Mouse (Mus musculus): ENCODE results near the gene Acvr1b. TPM values are rescaled to one million over a fixed set of nuclear protein-coding genes. Genes with fewer than 3 reads are reported as not detected.

Acvr1b gene
- polyA plus RNA-seq, 1 experiment: 5.3 TPM

DNA sequence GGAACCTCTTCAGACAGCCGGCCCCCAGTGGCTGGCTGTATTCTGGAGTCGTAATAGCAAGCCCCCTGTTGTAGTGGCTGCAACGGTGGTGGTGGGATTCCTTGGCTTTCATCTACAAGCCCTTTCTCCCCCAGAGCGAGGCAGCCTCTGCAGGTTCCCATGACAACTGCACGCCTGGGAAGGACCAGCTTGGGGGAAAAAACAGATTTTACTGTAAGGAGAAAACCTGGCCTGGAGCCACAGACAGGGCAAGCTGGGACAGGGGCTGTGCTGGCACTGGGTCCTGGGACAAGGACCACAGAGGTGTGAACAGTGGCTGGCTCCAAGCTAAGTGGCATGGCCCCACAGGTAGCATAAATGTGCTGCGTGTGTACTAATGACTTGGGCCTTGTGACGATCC lies 13.3 kb upstream of the Acvr1b start:
- Histone ChIP-seq H3K36me3 (ENCODE audit: control insufficient read depth, insufficient read depth) (no peaks in the 10 kb centered on the region), H3K27me3 (ENCODE audit: control insufficient read depth, insufficient read depth, insufficient read length) (peaks cover 49% of the 10 kb centered on the region), H3K4me2 (ENCODE audit: low read depth) (no peak overlapping the region), H3K79me2 (ENCODE audit: control insufficient read depth, insufficient read depth) (no peaks in the 10 kb centered on the region), H3ac (ENCODE audit: control insufficient read depth, insufficient read length) (no peak overlapping the region), H3K4me3 (no peak overlapping the region)
- TF ChIP-seq POLR2A (IDR thresholded peaks at IDR 0.05; ENCODE audit: insufficient read length, low read depth): no peak
- no peak for TF ChIP-seq REST (IDR thresholded peaks at IDR 0.05; ENCODE audit: insufficient read depth, insufficient read length)
- no peak for TF ChIP-seq SRF (IDR thresholded peaks at IDR 0.05; ENCODE audit: control insufficient read depth, insufficient read length, low read depth)

DNA sequence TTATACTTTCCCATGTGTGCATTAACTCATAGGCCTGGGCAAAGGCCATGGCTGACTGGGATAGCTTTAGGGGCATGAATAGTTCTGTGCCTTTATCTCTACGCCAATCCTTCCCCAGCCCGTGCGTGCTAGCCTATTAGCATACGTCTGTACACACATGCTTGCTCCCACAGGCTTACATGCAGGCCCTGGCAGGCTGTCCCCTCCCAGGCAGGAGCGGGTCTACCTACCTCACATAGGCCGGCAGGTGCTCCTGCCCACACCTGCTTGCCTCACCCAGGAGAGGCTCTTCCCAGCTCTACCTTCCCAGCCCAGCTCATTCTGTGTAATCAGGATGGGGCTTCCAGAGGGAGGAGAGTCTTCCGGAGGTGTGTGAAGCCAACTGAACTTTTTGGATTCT lies 12.3 kb upstream of the Acvr1b start:
- Histone ChIP-seq H3K4me2 (ENCODE audit: low read depth) (no peak overlapping the region), H3K36me3 (ENCODE audit: control insufficient read depth, insufficient read depth) (no peaks in the 10 kb centered on the region), H3ac (ENCODE audit: control insufficient read depth, insufficient read length) (no peak overlapping the region), H3K4me3 (no peak overlapping the region), H3K27me3 (ENCODE audit: control insufficient read depth, insufficient read depth, insufficient read length) (peaks cover 53% of the 10 kb centered on the region), H3K79me2 (ENCODE audit: control insufficient read depth, insufficient read depth) (no peaks in the 10 kb centered on the region)
- TF ChIP-seq MYOG (IDR thresholded peaks at IDR 0.05; ENCODE audit: control insufficient read depth in 1 of 3, insufficient read depth in 1 of 3, insufficient read length in 2 of 3, low read depth in 2 of 3) (no peak), E2F4 (IDR thresholded peaks at IDR 0.05; ENCODE audit: insufficient read depth) (no peak), TCF12 (IDR thresholded peaks at IDR 0.05; ENCODE audit: insufficient read depth, poor library complexity, severe bottlenecking) (no peak), TCF3 (IDR thresholded peaks at IDR 0.05; ENCODE audit: insufficient read length, low read depth) (no peak), POLR2AphosphoS2 (IDR thresholded peaks at IDR 0.05; ENCODE audit: insufficient read length, low read depth) (no peak), MYOD1 (IDR thresholded peaks at IDR 0.05; ENCODE audit: control insufficient read depth in 1 of 3, insufficient read length in 2 of 3, low read depth in 2 of 3) (no peak), SRF (IDR thresholded peaks at IDR 0.05; ENCODE audit: control insufficient read depth, insufficient read length, low read depth) (no peak), USF1 (IDR thresholded peaks at IDR 0.05; ENCODE audit: low read depth) (no peak), CEBPB (IDR thresholded peaks at IDR 0.05; ENCODE audit: insufficient read depth, poor library complexity, severe bottlenecking) (no peak), POLR2A (IDR thresholded peaks at IDR 0.05; ENCODE audit: insufficient read length, low read depth) (no peak), MAX (IDR thresholded peaks at IDR 0.05; ENCODE audit: low read depth) (no peak), REST (IDR thresholded peaks at IDR 0.05; ENCODE audit: insufficient read depth, insufficient read length) (no peak)

DNA sequence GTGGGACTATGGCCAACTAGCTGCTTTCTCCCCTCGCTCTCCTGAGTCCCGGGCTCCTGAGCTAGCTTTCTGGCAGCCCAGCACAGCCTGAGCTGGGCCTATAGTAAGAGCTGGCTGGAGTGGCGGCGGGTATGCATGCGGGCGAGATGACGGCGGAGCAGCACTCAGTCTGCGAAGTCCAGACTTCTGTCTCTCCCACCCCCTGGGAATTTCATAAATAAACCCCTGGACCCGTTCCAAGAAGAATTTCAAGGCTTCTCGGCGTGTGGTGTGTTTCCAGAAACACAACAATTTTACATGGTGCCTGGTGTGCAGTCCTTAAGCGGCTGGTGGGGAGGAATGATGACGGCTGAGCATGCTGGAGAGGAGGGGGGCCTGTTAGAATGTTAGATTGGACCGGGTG lies 10.8 kb upstream of the Acvr1b start:
- TF ChIP-seq SRF (IDR thresholded peaks at IDR 0.05; ENCODE audit: control insufficient read depth, insufficient read length, low read depth) (no peak), MYOG (IDR thresholded peaks at IDR 0.05; ENCODE audit: control insufficient read depth in 1 of 3, insufficient read depth in 1 of 3, insufficient read length in 2 of 3, low read depth in 2 of 3) (no peak), E2F4 (IDR thresholded peaks at IDR 0.05; ENCODE audit: insufficient read depth) (no peak), TCF12 (IDR thresholded peaks at IDR 0.05; ENCODE audit: insufficient read depth, poor library complexity, severe bottlenecking) (no peak), USF1 (IDR thresholded peaks at IDR 0.05; ENCODE audit: low read depth) (no peak), MAX (IDR thresholded peaks at IDR 0.05; ENCODE audit: low read depth) (no peak), TCF3 (IDR thresholded peaks at IDR 0.05; ENCODE audit: insufficient read length, low read depth) (no peak), MYOD1 (IDR thresholded peaks at IDR 0.05; ENCODE audit: control insufficient read depth in 1 of 3, insufficient read length in 2 of 3, low read depth in 2 of 3) (no peak), POLR2A (IDR thresholded peaks at IDR 0.05; ENCODE audit: insufficient read length, low read depth) (no peak), POLR2AphosphoS2 (IDR thresholded peaks at IDR 0.05; ENCODE audit: insufficient read length, low read depth) (no peak), REST (IDR thresholded peaks at IDR 0.05; ENCODE audit: insufficient read depth, insufficient read length) (no peak), CEBPB (IDR thresholded peaks at IDR 0.05; ENCODE audit: insufficient read depth, poor library complexity, severe bottlenecking) (no peak)
- Histone ChIP-seq H3K36me3 (ENCODE audit: control insufficient read depth, insufficient read depth) (no peaks in the 10 kb centered on the region), H3K4me3 (no peak overlapping the region), H3ac (ENCODE audit: control insufficient read depth, insufficient read length) (no peak overlapping the region), H3K27me3 (ENCODE audit: control insufficient read depth, insufficient read depth, insufficient read length) (peaks cover 55% of the 10 kb centered on the region), H3K4me2 (ENCODE audit: low read depth) (no peak overlapping the region), H3K79me2 (ENCODE audit: control insufficient read depth, insufficient read depth) (no peaks in the 10 kb centered on the region)

DNA sequence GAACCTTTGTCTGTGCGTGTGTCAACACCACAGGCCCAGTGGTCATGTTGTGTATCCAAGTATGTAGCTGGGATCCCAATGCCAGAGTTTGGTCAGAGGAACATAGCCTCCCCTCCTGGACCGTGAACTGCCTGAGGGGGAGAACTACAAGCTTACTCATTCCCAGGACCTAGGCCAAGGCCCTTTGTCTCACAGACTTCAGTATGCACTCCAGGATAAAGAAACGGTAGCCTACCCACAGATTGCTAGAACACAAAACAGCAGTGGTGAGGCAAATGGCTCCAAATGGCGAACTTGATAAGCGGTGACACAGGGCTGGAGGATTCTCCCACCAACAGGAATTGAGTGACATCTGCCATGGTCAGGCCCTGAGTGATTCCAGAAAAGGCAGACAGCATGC lies 10.0 kb upstream of the Acvr1b start:
- no peak overlapping the region for H3K4me3 ChIP-seq
- H3K36me3 ChIP-seq (ENCODE audit: control insufficient read depth, insufficient read depth): no peaks in the 10 kb centered on the region
- H3K79me2 ChIP-seq (ENCODE audit: control insufficient read depth, insufficient read depth): no peaks in the 10 kb centered on the region
- peaks cover 57% of the 10 kb centered on the region for H3K27me3 ChIP-seq (ENCODE audit: control insufficient read depth, insufficient read depth, insufficient read length)
- no peak overlapping the region for H3K4me2 ChIP-seq (ENCODE audit: low read depth)
- TF ChIP-seq E2F4 (IDR thresholded peaks at IDR 0.05; ENCODE audit: insufficient read depth): no peak
- TF ChIP-seq TCF3 (IDR thresholded peaks at IDR 0.05; ENCODE audit: insufficient read length, low read depth): no peak
- TF ChIP-seq USF1 (IDR thresholded peaks at IDR 0.05; ENCODE audit: low read depth): no peak
- no peak for TF ChIP-seq POLR2AphosphoS2 (IDR thresholded peaks at IDR 0.05; ENCODE audit: insufficient read length, low read depth)
- TF ChIP-seq SRF (IDR thresholded peaks at IDR 0.05; ENCODE audit: control insufficient read depth, insufficient read length, low read depth): no peak
- no peak for TF ChIP-seq CEBPB (IDR thresholded peaks at IDR 0.05; ENCODE audit: insufficient read depth, poor library complexity, severe bottlenecking)
- no peak overlapping the region for H3ac ChIP-seq (ENCODE audit: control insufficient read depth, insufficient read length)

DNA sequence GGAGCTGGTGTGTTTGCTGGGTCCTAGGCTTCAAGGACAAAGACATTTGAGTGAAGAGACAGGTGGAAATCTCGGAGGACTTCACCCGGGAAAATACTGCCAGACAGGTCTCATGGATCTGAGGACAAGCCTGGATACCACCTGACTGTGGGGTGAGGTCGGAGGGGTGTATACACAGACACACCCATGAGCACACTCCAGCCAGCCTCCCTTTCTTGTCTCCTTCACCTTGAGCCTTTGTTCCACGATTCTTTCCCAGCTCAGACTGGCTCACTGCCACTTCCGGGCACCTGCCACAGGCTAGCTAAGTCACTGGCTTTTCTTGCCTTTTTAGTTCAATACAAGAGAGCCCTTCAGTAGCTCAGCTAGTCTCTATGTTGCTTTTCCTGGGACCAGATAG lies 9.6 kb upstream of the Acvr1b start:
- Histone ChIP-seq H3K4me2 (ENCODE audit: low read depth) (no peak overlapping the region), H3K27me3 (ENCODE audit: control insufficient read depth, insufficient read depth, insufficient read length) (peaks cover 61% of the 10 kb centered on the region)
- TF ChIP-seq E2F4 (IDR thresholded peaks at IDR 0.05; ENCODE audit: insufficient read depth): no peak
- no peak for TF ChIP-seq MAX (IDR thresholded peaks at IDR 0.05; ENCODE audit: low read depth)
- no peak for TF ChIP-seq CEBPB (IDR thresholded peaks at IDR 0.05; ENCODE audit: insufficient read depth, poor library complexity, severe bottlenecking)
- no peak for TF ChIP-seq MYOD1 (IDR thresholded peaks at IDR 0.05; ENCODE audit: control insufficient read depth in 1 of 3, insufficient read length in 2 of 3, low read depth in 2 of 3)
- no peak for TF ChIP-seq SRF (IDR thresholded peaks at IDR 0.05; ENCODE audit: control insufficient read depth, insufficient read length, low read depth)
- TF ChIP-seq POLR2AphosphoS2 (IDR thresholded peaks at IDR 0.05; ENCODE audit: insufficient read length, low read depth): no peak

More for the DNA sequence above, 9.6 kb upstream of the Acvr1b start:
- H3K4me3 ChIP-seq: no peak overlapping the region
- H3ac ChIP-seq (ENCODE audit: control insufficient read depth, insufficient read length): no peak overlapping the region
- H3K79me2 ChIP-seq (ENCODE audit: control insufficient read depth, insufficient read depth): no peaks in the 10 kb centered on the region
- H3K36me3 ChIP-seq (ENCODE audit: control insufficient read depth, insufficient read depth): no peaks in the 10 kb centered on the region

Data from myocyte (in vitro differentiated cells).